Mouse (Mus musculus): ENCODE measurements around the gene Akip1.

The Akip1 gene

GRCm38 (mm10) chr7:109703190-109704015 lies at the start of gene Akip1, which contains the start of gene St5:
TSS of gene Akip1 (plus strand) at chr7:109703690.
TSS of gene St5 (minus strand) at chr7:109703605.
- peak; percentile 97 to 99 for DNase-seq (ENCODE audit: inconsistent age in 2 of 2, low spot score in 1 of 2)

GRCm38 (mm10) chr7:109654871-109655270 lies 48.6 kb upstream of the Akip1 start:
- no peak for DNase-seq (ENCODE audit: inconsistent age in 2 of 2, low spot score in 1 of 2)

DNA sequence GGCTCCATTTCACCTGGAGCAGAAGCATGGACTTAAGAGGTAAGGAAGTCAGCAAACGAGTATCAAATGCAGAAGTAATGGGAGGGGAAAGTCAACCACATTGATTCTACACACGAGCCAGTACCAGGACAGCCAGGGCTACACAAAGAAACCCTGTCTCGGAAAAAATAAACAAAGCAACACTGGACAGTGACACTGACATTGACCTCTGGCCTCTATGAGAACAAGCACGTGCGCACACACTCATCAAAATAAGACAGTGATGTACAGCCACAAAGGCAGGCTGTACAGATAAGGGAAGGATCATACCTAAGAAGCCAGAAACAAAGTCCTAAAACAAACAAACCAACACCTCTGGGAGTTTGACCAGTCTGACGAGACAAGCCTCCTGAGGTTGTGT lies 45.6 kb upstream of the Akip1 start:
- DNase-seq (ENCODE audit: inconsistent age in 2 of 2, low spot score in 1 of 2): no peak

- DNase-seq (ENCODE audit: inconsistent age in 2 of 2, low spot score in 1 of 2): no peak
Measured at GRCm38 (mm10) chr7:109659278-109659677, 44.2 kb upstream of the Akip1 start.

DNA sequence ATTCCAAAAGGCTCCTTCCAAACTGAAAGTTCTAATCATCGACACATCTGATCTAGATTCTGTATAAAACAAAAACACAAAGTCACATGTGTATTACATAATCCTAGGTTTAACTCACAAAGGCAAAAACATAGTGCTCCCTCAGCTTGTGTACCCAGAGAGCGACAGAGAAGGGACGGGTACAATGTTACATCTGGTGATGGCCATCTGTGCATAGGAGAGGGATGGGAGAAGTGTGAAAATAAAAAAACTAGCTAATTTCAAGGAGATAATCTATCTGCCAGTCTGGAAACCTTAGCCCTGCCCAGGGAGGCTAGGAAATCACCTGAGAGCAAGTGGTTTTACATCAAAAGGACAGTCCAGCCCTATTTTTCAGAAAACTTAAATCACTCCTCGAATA lies 40.9 kb upstream of the Akip1 start:
- no peak for DNase-seq (ENCODE audit: inconsistent age in 2 of 2, low spot score in 1 of 2)

DNA sequence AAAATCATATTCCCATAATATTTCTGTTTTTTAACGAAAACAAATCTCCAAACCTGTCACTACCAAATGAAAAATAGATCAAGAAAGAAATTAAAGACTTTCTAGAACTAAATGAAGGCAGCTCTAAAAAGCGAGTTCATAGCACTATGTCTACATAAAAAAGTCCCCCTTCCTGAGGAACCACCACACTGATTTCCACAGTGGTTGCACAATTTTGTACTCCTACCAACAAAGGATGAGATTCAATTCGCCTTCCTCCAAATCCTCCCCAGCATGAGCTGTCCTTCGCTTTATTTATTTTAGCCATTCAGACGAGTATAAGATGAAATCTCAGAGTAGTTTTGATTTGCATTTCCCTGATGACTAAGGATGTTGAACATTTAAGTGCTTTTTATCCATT lies 36.8 kb upstream of the Akip1 start:
- no peak for DNase-seq (ENCODE audit: inconsistent age in 2 of 2, low spot score in 1 of 2)

DNA sequence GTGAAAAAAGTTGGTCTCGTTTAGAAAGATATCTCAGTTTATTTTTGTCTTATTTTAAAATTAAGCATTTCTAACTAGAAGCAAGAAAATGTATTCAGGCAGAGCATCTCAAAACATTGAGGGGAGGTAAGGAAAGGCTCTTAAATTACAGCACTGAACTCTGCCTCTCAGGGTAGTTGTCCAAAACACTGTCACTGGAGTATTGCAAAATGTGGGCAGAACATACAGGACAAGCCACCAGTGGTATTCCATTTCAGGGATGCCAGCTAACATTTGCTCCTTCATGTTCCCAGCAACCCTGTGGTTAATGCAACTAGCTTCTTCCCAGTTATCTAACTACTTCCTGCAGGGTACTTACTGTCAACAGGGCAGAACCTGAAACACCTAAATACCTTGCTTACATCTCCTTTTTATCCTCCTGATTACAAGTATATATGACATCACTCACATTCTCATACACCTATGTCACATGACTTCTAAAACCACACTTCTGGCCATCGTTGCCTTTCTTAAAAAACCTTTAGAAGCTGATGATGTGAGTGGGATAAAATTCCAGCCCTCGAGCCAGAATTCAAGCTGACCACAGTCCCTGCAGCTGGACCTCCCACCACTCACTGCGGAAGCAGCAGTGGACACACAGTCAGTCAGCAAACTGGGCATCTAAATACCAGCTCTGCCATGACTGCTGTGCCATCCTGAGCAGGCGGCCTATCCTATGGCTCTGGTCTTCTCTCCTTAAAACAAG lies 33.9 kb upstream of the Akip1 start:
- no peak for DNase-seq (ENCODE audit: inconsistent age in 2 of 2, low spot score in 1 of 2)

DNA sequence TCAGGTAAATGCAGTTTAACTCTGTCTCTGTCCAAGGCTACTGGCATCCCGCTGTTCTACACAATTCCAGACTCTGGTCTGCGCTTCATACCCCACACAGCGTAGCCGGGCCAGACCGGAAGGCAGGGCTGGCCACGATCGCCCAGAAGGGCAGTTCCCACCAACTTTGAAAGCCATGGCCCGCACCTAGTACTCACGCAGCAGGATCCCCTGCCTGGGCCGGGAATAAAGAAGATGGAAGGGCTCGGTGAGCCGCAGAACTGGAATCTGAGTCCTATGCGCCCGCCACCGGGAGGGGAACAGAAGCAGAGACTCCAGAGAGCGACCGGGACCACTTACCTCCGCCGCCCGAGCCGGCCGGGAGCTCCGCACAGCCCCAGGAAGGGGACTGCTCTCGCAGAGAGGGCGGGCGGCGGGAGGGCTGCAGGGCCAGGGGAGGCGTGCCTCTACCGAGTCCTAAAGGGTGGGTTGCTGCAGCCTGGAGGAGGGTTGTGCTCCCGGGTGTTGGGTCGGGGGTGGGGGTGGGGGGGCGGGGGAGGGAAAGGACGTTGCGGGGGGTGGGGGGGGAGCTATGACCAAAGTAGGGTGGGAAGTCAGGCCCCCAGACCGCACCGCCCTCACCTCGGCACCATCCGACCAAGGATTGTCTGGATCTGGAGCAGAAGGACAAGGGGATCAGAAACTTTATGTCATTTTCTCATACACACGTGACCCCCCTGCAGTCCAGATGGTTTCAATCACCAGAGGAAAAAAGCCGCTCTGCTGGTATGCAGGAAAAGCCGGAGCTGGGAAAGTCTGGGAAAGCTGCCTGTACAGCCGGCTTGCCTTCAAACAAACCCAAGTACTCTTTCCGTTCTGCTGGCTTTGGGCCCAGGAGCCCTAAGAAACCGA lies 31.7 kb upstream of the Akip1 start:
- peak; percentile 69 to 87 for DNase-seq (ENCODE audit: inconsistent age in 2 of 2, low spot score in 1 of 2)

DNA sequence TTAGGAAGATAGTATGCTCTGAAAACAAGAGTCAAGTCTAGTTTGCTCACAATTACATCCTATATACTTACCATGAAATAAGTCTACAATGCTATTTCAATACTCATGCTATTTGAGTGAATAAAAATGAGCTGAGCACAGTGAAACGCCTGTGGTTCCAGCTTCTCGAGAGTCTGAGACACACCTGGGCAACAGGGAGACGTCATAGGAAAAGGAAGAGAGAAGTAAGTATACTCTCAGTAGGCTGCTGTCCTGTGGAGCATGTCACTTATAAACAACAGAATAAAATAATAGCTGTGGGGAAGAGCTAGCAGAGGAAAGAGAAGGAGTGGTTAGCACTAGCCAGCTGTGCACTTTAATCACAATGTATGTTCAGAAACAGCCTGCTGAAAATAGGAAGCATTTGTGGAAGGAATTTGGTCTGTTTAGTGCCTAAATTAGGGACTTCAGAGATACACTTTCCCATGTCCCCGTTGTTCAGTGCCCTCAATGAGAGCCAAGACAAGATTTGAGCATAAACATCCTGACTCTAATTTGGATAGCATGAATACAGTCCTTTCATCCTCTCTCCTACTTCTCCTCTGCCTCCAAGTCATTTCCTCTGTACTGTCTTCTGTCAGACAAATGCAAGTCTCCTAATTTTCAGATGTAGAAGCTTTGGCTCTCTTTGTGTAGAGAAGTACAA lies 28.4 kb upstream of the Akip1 start:
- no peak for DNase-seq (ENCODE audit: inconsistent age in 2 of 2, low spot score in 1 of 2)

DNA sequence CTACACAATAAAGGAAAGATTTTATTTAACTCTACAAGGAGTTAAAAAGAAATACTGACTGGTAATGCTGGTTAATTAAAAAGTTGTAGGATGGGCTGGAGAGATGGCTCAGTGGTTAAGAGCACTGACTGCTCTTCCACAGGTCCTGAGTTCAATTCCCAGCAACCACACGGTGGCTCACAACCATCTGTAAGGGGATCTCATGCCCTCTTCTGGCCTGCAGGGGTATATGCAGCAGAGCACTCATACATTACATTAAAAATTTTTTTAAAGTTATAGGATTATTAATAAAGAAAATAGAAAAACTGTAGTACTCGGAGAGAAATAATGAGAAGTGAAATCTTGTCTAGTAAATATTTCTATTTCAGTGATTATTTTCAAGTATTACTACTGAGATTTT lies 23.2 kb upstream of the Akip1 start:
- DNase-seq (ENCODE audit: inconsistent age in 2 of 2, low spot score in 1 of 2): no peak

GRCm38 (mm10) chr7:109680879-109681278 lies 22.6 kb upstream of the Akip1 start:
- no peak for DNase-seq (ENCODE audit: inconsistent age in 2 of 2, low spot score in 1 of 2)

DNA sequence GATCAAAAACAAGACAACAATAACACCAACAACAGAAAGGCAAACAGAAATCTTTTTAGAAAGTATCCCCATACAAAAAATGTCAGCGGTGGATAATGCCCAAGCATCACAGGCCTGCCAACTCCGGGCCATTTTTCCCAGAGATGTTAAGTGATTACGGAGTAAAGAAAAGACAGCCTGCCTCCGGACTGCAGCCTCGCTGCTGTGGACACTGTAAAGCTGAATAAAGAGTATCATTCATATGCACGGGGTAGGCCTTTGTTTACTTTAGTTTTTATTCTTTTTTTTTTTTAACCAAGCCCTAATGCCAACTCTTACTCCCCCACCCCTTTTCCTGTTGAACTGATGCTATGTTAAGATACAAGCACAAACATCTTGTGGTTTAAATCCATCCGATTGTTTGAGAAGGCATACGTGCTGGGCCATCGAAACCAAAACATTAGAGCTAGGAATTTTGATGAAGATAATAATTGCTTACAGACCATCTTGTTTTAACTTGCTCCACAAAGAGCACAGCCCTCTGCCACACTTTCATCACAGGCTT lies 16.8 kb upstream of the Akip1 start:
- no peak for DNase-seq (ENCODE audit: inconsistent age in 2 of 2, low spot score in 1 of 2)

DNA sequence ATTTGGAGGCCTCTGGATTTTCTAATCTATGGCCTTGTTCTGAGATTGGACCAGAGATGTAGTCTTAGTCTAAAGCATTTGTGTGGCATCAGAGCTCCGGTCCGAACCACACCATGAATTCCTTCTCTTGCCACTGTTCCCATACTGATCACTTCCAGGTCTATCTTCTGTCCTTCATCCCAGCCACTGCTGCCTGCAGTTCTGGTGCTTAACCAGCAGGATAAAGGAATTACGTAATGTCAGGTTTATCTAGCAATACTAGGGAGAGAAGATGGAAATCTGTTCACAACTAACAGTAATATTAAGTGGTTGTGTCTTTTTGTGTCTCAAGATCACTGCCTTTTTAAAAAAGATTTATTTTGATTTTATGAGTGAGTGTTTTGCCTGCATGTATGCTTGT lies 13.4 kb upstream of the Akip1 start:
- DNase-seq (ENCODE audit: inconsistent age in 2 of 2, low spot score in 1 of 2): no peak

GRCm38 (mm10) chr7:109690961-109691360 lies 12.5 kb upstream of the Akip1 start:
- DNase-seq (ENCODE audit: inconsistent age in 2 of 2, low spot score in 1 of 2): no peak

GRCm38 (mm10) chr7:109694576-109695338 lies 8.7 kb upstream of the Akip1 start:
- DNase-seq (ENCODE audit: inconsistent age in 2 of 2, low spot score in 1 of 2): no peak

DNA sequence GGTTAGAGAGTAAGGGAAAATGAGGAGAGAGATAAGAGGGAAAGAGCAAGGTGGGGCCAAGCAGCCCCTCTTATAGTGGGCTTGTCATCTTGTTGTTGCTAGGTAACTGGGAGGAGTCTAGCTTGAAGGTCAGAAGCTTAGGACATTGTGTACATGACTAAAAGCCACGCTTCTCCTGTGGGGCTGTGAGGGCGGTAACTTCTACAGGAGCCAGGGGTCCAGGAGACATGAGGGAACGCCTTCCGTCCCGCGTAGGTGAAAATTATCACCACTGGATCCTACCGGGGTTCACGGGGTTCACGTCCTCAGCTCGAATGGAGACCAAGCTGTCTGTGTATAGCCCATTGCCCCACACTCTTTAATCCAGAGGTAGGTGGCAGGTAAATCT lies 8.2 kb upstream of the Akip1 start:
- DNase-seq (ENCODE audit: inconsistent age in 2 of 2, low spot score in 1 of 2): no peak

- peak in 1 of 2 experiments; percentile 23 for DNase-seq (ENCODE audit: inconsistent age in 2 of 2, low spot score in 1 of 2)
Measured at GRCm38 (mm10) chr7:109700213-109700612, 3.3 kb upstream of the Akip1 start.

DNA sequence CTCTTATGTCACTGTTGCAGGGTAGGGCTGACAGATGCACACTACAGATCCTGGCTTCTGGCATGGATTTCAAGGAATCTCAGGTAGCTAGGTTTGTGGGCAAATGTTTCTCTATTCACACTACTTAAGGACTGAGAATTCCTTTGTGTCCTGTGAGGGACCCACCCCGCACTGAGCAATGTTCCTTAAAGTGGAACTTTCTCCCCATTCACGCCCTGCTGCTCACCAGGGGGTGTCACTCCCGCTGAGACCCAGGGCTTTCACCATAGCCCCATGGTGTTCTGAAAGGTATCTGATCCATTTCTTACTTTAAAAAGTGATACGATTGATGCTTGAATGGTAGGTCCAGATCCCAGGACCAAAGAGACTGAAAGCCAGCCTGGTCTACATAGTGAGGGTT lies 769 bp upstream of the Akip1 start:
- no peak for DNase-seq (ENCODE audit: inconsistent age in 2 of 2, low spot score in 1 of 2)

GRCm38 (mm10) chr7:109704016-109704377 lies 507 bp downstream of the Akip1 start:
- no peak for DNase-seq (ENCODE audit: inconsistent age in 2 of 2, low spot score in 1 of 2)

DNA sequence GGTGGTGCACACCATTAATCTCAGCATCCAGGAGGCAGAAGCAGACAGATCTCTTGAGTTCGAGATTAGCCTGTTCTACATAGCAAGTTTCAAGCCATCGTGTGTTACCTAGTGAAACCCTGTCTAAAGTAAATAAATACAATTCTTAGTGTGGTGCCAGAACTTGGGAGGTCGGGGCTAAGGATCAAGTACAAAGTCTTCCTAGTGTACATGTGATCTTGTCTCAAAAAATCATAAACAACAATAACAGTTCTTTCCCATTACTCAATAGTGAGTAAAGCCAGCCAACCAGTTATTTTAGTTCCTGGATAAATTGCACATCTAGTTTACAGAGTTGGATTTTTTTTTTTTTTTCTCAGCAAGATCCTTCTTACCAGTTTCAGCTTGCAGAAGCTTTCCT lies 971 bp downstream of the Akip1 start:
- no peak for DNase-seq (ENCODE audit: inconsistent age in 2 of 2, low spot score in 1 of 2)
